Mouse (Mus musculus): ENCODE results near the gene Fam129a. TPM values are rescaled to one million over a fixed set of nuclear protein-coding genes. Genes with fewer than 3 reads are reported as not detected.

Fam129a gene
- total and polyA plus RNA-seq, 2 experiments from 2014 or later = 1.2 to 1.4 TPM

- no peaks in the 10 kb centered on the region for H3K4me1 ChIP-seq (ENCODE audit: insufficient read depth, low read length)
- H3K27ac ChIP-seq (ENCODE audit: low read depth, low read length) = no peak overlapping the region
- H3K9me3 ChIP-seq (ENCODE audit: low read length) = no peaks in the 10 kb centered on the region
- TF ChIP-seq CTCF (IDR thresholded peaks at IDR 0.05) = no peak
- 83% methylated on average over 3 of the region's 3 CpGs for WGBS
- no peaks in the 10 kb centered on the region for H3K36me3 ChIP-seq (ENCODE audit: insufficient read depth, low read length)
- no peak for ATAC-seq (ENCODE audit: low FRiP score)
- no peaks in the 10 kb centered on the region for H3K27me3 ChIP-seq (ENCODE audit: insufficient read depth, low read length)
- no peak overlapping the region for H3K4me2 ChIP-seq (ENCODE audit: low read depth, low read length, poor library complexity, severe bottlenecking)
- no peak for DNase-seq (ENCODE audit: low spot score)
- no peak overlapping the region for H3K4me3 ChIP-seq (ENCODE audit: low read depth, low read length)
- H3K9ac ChIP-seq (replicated peaks; ENCODE audit: low read length, poor library complexity, severe bottlenecking) = no peak overlapping the region
These were observed 75.4 kb downstream of the Fam129a start for GRCm38 (mm10) chr1:151646380-151646779.

DNA sequence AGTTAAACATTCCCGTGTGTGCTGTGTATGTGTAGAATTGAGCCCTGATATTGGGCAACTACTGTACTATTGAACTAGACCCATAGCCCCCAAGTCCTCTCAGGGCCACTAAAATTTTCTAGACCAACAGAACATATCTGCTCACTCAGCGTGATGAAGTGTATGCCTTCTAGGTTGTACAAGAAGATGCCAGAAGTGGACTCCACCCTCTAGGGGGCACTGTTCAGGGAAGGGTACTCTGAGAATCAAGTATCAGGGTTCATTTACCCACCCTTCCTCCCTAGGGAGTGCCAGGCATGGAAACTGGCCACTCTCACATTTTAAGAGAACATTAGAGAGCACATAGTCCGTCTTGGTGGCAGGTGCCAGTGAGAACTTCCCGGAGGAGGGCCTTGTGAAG lies 77.1 kb downstream of the Fam129a start:
- no peak overlapping the region for H3K4me3 ChIP-seq (ENCODE audit: low read depth, low read length)

DNA sequence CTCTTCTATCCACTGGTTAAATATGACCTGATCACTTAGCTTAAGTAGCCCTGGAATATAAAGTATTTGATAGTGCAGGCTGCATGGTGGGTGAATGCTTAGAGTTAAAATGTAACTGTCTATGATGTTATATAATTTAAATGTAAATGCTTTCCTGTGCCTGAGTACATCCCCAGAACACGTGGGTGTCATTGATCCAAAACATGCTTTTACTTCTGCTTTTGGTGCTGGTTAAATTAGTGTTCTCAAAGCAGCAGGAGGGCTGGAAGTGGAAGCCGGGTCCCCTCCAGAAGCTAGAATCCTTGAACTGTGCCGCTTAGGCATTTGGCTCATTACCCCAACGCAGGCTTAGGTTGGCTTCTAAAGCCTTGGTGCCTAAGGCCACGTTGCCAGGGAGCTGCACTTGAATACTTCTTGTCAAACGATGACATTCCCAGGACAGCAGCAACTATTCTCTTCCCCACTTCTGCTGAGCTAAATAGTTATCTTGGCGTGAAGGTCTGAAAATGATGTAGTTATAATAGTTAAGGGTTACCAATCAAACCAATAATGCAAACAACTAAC lies 86.1 kb downstream of the Fam129a start:
- WGBS = 33% methylated on average over 7 of the region's 7 CpGs
- no peak for DNase-seq (ENCODE audit: low spot score)
- no peak for TF ChIP-seq CTCF (IDR thresholded peaks at IDR 0.05)
- H3K36me3 ChIP-seq (ENCODE audit: insufficient read depth, low read length) = no peaks in the 10 kb centered on the region
- H3K27ac ChIP-seq (ENCODE audit: low read depth, low read length) = no peak overlapping the region
- no peak for ATAC-seq (ENCODE audit: low FRiP score)
- H3K27me3 ChIP-seq (ENCODE audit: insufficient read depth, low read length) = no peaks in the 10 kb centered on the region
- H3K9ac ChIP-seq (replicated peaks; ENCODE audit: low read length, poor library complexity, severe bottlenecking) = no peak overlapping the region
- H3K4me1 ChIP-seq (ENCODE audit: insufficient read depth, low read length) = peaks cover 4% of the 10 kb centered on the region; the same call in 1 of the 2 replicates
- H3K9me3 ChIP-seq (ENCODE audit: low read length) = no peaks in the 10 kb centered on the region
- H3K4me3 ChIP-seq (ENCODE audit: low read depth, low read length) = no peak overlapping the region
- no peak overlapping the region for H3K4me2 ChIP-seq (ENCODE audit: low read depth, low read length, poor library complexity, severe bottlenecking)

More for the DNA sequence above, 77.1 kb downstream of the Fam129a start:
- H3K4me1 ChIP-seq (ENCODE audit: insufficient read depth, low read length) = no peaks in the 10 kb centered on the region
- no peaks in the 10 kb centered on the region for H3K36me3 ChIP-seq (ENCODE audit: insufficient read depth, low read length)
- H3K9me3 ChIP-seq (ENCODE audit: low read length) = no peaks in the 10 kb centered on the region
- TF ChIP-seq CTCF (IDR thresholded peaks at IDR 0.05) = 0 out of 2 replicates have a peak, but pooled peaks have one; percentile 6
- WGBS = 93% methylated on average over 4 of the region's 4 CpGs
- no peak overlapping the region for H3K9ac ChIP-seq (replicated peaks; ENCODE audit: low read length, poor library complexity, severe bottlenecking)
- H3K27me3 ChIP-seq (ENCODE audit: insufficient read depth, low read length) = no peaks in the 10 kb centered on the region
- no peak for DNase-seq (ENCODE audit: low spot score)
- no peak overlapping the region for H3K27ac ChIP-seq (ENCODE audit: low read depth, low read length)
- ATAC-seq (ENCODE audit: low FRiP score) = no peak
- H3K4me2 ChIP-seq (ENCODE audit: low read depth, low read length, poor library complexity, severe bottlenecking) = no peak overlapping the region

DNA sequence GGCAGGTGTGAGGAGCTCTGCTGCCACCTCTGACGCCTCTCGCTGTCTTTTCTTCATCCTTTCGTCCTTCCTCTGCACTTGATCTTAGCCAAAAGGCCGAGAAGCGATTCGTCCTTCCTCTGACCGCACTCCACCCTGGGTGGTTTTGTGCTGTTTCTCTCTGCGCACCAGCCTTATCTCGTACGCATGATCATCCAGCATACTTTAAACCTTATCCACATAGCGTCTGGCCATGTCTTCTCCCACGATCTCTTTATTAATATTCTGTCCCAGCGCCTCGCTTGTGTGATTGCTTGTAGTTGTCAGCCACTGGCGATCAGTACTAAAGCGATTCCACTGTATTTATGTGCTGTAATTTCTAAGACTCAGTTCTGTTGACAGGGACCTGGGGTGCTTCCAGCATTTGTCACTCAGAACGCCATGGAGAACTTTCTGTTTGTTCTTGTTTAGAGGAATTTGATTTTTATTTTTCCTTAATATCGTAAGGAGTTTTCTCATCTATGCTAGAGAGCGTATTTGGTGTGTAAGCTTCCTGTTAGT lies 87.4 kb downstream of the Fam129a start:
- Histone ChIP-seq H3K27ac (ENCODE audit: low read depth, low read length) (no peak overlapping the region), H3K27me3 (ENCODE audit: insufficient read depth, low read length) (no peaks in the 10 kb centered on the region), H3K4me3 (ENCODE audit: low read depth, low read length) (no peak overlapping the region), H3K9ac (replicated peaks; ENCODE audit: low read length, poor library complexity, severe bottlenecking) (no peak overlapping the region), H3K4me2 (ENCODE audit: low read depth, low read length, poor library complexity, severe bottlenecking) (0 out of 2 replicates have a peak overlapping the region, but pooled peaks have one; percentile 16), H3K9me3 (ENCODE audit: low read length) (no peaks in the 10 kb centered on the region), H3K4me1 (ENCODE audit: insufficient read depth, low read length) (peaks cover 4% of the 10 kb centered on the region; the same call in 1 of the 2 replicates), H3K36me3 (ENCODE audit: insufficient read depth, low read length) (no peaks in the 10 kb centered on the region)
- no peak for TF ChIP-seq CTCF (IDR thresholded peaks at IDR 0.05)
- no peak for DNase-seq (ENCODE audit: low spot score)
- no peak for ATAC-seq (ENCODE audit: low FRiP score)
- WGBS = 71% methylated on average over 19 of the region's 19 CpGs

- peaks cover 4% of the 10 kb centered on the region; the same call in 1 of the 2 replicates for H3K4me1 ChIP-seq (ENCODE audit: insufficient read depth, low read length)
These were observed 88.7 kb downstream of the Fam129a start for GRCm38 (mm10) chr1:151659636-151660035.

GRCm38 (mm10) chr1:151660251-151660650 lies 89.3 kb downstream of the Fam129a start:
- H3K4me1 ChIP-seq (ENCODE audit: insufficient read depth, low read length) = peaks cover 4% of the 10 kb centered on the region; the same call in 1 of the 2 replicates
- ATAC-seq (ENCODE audit: low FRiP score) (no peak), DNase-seq (ENCODE audit: low spot score) (no peak)
- H3K27me3 ChIP-seq (ENCODE audit: insufficient read depth, low read length) = no peaks in the 10 kb centered on the region
- no peak overlapping the region for H3K4me3 ChIP-seq (ENCODE audit: low read depth, low read length)
- no peaks in the 10 kb centered on the region for H3K9me3 ChIP-seq (ENCODE audit: low read length)
- TF ChIP-seq CTCF (IDR thresholded peaks at IDR 0.05) = no peak
- H3K9ac ChIP-seq (replicated peaks; ENCODE audit: low read length, poor library complexity, severe bottlenecking) = no peak overlapping the region
- H3K27ac ChIP-seq (ENCODE audit: low read depth, low read length) = no peak overlapping the region
- H3K36me3 ChIP-seq (ENCODE audit: insufficient read depth, low read length) = no peaks in the 10 kb centered on the region
- WGBS = 93% methylated on average over 4 of the region's 4 CpGs
- no peak overlapping the region for H3K4me2 ChIP-seq (ENCODE audit: low read depth, low read length, poor library complexity, severe bottlenecking)

More at GRCm38 (mm10) chr1:151659636-151660035, 88.7 kb downstream of the Fam129a start:
- Histone ChIP-seq H3K27me3 (ENCODE audit: insufficient read depth, low read length) (no peaks in the 10 kb centered on the region), H3K27ac (ENCODE audit: low read depth, low read length) (no peak overlapping the region), H3K9ac (replicated peaks; ENCODE audit: low read length, poor library complexity, severe bottlenecking) (no peak overlapping the region), H3K4me2 (ENCODE audit: low read depth, low read length, poor library complexity, severe bottlenecking) (no peak overlapping the region), H3K9me3 (ENCODE audit: low read length) (no peaks in the 10 kb centered on the region), H3K36me3 (ENCODE audit: insufficient read depth, low read length) (no peaks in the 10 kb centered on the region), H3K4me3 (ENCODE audit: low read depth, low read length) (no peak overlapping the region)
- DNase-seq (ENCODE audit: low spot score) = no peak
- 83% methylated on average over 8 of the region's 8 CpGs for WGBS
- no peak for ATAC-seq (ENCODE audit: low FRiP score)
- no peak for TF ChIP-seq CTCF (IDR thresholded peaks at IDR 0.05)

Measured in midbrain, postnatal 0 days (tissue).